Mouse (Mus musculus): Measurements from ENCODE around the gene Dscaml1.
"Not testable (repeated sequence)": the region's sequence is repeated elsewhere in the genome, so short reads cannot be mapped to it uniquely, and the experiment has no call there.

The Dscaml1 gene

DNA sequence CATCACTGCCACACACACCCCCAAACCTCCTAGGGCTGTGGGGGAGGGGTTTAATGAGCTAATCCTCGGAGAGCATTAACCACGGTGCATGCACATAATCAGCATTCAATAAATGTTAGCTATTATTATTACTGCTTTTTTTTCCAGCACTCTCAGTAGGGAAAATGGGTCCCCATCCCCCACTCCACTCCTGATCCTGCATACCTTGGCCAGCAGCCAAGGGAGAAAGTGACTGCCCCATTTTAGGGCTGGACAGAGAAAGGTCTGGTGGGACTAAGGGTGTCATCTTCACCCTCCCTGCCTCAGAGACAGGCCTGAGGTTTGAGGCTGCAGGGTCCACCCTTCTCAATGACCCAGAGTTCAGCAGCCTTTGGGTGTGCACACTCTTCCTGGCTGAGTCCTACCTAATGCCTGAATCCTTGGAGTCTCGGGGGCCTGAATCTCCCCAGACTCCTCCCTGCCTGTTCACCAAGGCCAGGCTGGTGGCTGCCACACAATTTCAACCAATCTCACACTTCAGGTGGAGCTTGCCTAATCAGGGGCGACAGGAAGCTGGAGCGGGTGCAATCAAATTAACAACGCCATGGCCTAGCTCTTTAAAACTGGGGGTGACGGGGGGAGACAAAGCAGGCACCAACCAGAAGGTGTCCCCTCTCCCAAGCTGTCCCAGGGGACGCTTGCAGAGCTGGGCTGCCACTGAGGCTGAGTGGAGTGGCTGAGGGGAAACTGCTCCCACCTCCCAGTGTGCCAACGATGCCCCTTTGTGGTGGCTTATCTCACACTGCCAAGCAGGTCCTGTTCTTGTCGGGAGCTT is 267.2 kb downstream of the Dscaml1 start:
- no peak for DNase-seq (ENCODE audit: low spot score)

DNA sequence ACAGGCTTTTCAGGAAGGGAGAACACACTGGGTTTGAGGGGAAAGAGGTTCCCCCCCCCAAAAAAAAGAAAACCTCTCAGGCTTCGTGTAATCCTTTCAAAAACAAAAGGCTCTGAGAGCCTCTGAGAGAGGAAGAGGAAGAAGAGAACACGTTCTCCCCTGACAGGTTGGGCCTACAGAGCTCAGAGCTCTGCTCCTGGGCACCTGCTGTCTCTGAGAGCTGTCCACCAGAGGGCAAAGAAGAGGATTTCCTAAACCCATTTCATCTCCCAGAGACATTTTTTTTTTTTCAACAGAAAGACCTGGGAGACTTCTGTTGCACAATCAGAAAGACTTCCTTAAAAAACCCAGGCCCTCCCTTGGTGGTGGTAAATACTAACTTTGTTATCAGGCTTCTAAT is 267.8 kb downstream of the Dscaml1 start:
- no peak for DNase-seq (ENCODE audit: low spot score)

DNA sequence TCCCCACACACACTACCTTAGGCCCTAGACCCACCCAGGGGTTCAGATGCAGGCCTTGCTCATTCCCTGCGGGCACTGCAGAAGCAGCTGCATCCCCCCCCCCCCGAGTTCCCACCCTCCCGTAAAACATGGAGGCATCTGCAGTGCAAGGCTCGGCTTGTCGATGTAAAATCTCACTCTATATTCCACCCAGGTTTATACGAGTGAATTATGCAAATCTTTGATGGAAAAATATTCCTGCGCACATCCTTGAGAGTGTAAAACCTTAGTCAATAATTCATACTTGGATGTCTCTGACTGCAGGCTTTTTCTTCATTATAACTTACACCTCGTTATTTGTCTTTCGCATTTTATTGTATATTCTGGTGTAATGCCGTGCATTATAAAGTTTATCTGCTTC is 272.7 kb downstream of the Dscaml1 start:
- DNase-seq (ENCODE audit: low spot score): no peak

DNA sequence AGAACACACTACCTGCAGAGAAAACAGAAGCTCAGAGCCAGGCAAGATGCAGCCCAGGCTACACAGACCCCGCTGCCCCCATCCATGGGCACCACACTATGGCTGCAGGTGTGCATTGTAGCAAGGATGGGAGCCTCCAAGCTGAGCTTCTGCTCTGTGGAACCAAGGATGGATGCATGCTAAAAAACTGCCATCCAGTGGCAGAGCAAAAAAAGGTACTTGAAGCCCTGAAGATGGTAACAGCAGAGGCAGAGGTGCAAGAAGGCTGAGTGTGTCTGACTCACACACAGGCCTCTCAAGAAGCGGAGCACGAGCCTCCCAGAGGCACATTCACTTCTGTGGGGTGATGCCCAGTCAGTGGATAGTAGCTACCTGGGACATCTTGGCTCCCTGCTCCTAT is 276.8 kb downstream of the Dscaml1 start:
- no peak for DNase-seq (ENCODE audit: low spot score)

DNA sequence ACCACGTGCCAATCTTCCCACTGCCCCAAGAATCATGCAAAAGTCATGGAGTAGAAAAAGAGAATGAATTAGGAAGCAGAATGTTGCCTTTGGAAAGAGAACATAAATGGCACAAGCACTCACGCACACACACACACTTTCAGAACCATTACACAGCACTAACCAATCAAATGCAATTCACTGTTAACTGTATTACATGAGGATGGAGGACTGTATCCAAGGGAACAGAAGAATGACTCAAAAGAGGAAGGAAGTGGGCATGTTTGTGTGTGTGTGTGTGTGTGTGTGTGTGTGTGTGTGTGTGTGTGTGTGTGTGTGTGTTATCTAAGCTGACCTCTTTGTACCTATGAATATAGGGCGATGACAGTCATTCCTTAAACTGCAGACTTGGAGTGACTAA is 278.0 kb downstream of the Dscaml1 start:
- no peak for DNase-seq (ENCODE audit: low spot score)

DNA sequence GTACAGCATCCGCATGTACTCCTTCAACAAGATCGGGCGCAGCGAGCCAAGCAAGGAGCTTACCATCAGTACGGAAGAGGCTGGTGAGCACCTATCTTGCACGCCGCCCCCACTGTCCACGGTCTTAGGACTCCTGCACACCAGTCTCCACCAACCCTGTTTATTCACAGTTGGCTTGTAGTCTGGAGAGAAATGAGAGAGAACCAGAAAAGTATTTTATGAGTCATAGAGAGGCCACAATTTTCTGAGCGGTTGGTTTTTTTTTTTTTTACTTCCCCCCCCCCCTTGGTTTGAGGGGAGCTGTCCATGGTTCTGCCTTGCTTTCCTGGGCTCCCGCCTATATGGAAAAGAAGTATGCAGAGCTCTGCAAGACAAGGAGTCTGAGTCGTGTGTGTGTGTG is 283.9 kb downstream of the Dscaml1 start:
- DNase-seq (ENCODE audit: low spot score): no peak

DNA sequence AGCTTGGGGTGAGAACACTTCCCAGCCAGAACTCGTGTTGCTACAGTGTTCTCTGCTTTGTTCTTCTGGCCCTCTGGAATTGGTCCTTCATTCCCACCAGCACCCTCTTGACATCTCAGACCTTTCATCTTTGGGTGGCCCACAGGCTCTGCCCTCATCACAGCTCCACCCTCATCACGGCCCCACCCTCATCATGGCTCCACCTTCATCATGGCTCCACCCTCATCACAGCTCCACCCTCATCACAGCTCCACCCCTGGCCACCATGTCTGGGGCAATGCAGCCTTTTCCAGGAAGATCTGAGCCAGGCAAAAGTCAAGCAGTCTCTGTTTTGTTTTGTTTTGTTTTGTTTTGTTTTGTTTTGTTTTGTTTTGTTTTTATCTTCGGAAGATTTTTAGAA is 289.0 kb downstream of the Dscaml1 start:
- no peak for DNase-seq (ENCODE audit: low spot score)

DNA sequence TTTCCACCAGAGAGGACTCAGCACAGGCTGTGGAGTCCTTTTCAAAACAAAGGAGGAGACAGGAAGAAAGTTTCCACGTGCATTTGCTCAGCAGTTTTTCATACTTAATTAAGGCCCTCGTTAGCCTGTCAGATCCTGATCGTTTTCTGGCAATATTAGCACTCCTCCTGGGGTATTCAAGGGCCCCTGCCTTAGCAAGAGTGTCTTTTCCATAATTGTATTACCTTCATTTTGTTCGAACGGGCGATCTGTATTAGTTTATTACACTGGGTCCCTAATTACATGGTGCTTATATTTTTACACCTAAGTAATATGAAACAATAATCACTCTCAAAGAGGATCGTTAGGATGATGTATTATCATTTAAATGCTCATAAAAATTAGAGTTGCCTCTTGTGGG is 293.6 kb downstream of the Dscaml1 start:
- DNase-seq (ENCODE audit: low spot score): no peak

DNA sequence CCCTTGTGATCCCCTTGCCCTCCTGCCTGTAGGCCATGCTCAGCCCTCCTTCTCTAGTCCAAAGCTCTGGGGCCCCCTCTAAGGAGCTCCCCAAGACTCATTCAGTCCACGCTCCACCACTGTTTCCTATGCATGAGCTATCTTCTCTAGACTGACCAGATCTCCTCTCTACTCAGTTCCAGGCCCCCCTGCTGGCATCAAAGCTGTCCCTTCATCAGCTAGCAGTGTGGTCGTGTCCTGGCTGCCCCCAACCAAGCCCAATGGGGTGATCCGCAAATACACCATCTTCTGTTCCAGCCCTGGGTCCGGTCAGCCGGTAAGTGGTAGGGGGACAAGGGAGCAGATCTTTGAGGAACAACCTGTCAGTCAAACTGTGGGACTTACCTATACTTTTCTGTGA is 305.4 kb downstream of the Dscaml1 start:
- no peak for DNase-seq (ENCODE audit: low spot score)

DNA sequence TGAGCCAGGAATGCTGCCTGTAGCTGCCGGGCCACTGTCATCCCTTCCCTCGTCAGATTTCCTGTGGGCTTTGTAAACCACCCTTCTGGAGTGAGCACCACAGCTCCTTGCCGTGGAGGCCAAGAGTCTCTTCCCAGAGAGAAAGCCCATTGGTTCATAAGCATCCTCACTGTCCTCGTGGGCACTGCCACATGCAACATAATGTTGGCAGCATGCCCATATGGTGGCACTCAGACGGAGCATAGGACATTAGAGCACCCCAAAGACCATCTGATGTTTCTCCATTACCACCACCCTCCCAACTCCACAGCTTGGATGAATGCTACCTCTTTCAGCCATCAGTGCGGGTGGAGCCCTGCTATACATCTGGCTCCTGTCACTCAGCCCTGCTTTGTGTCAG is 306.8 kb downstream of the Dscaml1 start:
- DNase-seq (ENCODE audit: low spot score): no peak

DNA sequence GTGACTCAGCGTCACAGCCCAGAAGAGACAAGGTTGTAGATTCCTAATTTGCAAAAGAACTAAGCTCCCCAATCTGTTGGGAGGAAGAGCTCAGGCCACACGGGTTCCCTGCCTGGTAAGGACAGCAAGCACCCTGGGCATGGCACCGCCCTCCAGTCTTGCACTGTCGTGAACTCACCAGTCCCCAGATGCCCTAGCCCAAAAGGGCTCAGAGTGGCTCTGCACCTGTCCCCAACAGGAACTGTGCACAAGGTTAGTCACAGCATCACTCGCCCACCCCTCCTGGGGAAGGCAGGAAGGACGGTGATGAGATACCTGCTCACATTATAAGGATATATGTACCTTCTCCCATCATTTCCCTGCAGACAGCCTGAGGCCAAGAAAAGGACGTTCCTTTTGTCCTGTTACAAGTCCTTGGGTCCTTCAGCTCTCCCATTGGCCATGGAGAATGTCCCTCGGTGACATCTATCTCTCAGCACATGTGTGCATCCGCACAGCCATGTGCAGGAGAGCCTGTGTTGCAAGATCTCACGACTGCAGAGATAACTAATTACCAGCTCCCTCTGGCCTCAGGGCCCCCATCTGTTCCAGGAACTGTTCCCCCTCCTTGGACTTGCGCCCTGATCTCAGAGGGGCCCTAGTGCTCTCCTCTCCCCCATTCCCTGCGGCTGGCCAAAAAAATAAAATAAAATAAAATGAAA is 312.7 kb downstream of the Dscaml1 start:
- no peak for DNase-seq (ENCODE audit: low spot score)

DNA sequence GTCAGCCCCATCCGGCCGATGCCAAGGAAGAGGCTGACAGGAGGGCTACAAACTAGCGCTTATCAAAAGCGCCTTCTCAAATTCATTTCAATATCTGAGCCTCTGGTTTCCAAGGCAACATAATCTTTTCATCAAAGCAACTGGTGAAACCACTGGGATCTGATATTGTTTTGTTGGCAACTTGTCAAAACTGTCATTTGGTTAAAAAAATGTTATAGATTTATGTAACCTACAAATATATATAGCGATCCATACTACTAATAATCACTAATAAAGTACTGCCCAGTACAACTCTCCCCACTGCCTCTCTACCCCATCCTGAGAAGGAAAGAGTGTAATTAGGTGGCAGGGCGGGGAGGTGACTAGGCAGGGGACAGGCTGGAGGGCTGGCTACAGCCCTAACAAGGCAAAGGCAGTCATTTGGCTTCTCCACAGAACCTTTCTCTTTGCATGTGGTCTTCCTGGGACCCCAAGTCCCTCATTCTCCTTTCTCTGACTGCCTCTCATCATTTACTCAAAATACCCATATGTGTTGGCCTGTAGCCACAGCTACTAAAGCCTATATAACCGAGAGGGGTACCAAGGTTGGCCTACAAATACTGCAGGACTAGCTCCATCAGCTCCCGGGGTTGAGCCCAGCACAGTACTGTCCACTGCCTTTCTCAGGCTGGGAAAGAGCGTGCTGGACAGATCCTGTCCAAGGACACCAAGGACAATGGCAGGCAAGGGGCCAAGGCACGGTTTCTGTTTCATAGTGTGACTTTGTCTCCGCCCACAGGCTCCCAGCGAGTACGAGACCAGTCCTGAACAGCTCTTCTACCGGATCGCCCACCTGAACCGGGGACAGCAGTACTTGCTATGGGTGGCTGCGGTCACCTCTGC is 313.5 kb downstream of the Dscaml1 start:
- DNase-seq (ENCODE audit: low spot score): peak; percentile 49

DNA sequence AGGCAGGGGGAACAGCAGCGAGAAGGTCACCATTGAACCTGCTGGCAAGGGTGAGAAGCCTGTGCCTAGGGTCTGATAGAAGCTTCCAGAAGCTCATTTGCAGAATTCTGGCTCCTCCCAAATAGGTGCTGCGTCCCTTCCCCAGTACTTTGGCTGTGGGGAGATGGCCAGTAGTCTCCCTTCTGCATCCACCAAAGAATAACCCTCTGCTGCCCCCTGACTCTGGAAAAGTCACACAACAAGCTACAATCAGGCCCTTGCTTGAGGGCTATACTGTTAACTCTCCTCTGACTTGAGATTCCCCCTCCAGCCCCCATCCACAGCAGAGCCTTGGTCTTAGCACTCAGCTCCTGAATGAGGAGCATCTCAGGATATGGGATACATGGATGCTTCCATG is 314.2 kb downstream of the Dscaml1 start:
- DNase-seq (ENCODE audit: low spot score): no peak

DNA sequence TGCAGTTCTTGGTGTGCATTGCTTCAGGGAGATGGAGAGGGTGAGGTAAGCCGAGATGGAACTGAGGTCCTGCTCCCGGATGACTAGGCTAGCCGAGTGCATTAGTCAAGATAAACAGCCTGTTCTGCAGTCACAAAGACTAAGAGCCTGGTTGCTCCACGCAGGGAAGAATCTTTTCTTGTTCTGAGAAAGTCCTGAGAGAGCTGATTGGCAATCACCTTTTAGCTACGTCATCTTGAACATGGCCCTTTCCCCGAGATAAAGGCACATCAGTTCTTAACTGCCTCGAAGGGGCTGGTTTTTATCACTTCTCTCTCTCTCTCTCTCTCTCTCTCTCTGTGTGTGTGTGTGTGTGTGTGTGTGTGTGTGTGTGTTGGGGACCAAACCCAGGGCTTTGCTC is 319.0 kb downstream of the Dscaml1 start:
- DNase-seq (ENCODE audit: low spot score): no peak

DNA sequence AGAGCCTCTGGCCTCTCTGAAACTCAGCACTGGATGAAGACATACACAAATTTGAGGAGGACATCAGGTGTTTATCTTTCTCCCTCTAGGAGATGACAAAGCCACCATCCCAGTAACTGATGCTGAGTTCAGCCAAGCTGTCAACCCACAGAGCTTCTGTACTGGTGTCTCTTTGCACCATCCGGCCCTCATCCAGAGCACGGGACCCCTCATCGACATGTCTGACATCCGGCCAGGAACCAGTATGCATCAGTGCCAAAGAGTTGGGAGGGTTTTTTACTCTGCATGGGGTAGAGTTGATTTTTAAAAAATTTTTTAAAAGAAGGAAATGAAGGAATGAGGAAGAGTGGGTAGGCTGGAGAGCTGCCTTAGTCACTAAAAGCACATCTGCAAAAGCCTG is 323.5 kb downstream of the Dscaml1 start:
- no peak for DNase-seq (ENCODE audit: low spot score)

DNA sequence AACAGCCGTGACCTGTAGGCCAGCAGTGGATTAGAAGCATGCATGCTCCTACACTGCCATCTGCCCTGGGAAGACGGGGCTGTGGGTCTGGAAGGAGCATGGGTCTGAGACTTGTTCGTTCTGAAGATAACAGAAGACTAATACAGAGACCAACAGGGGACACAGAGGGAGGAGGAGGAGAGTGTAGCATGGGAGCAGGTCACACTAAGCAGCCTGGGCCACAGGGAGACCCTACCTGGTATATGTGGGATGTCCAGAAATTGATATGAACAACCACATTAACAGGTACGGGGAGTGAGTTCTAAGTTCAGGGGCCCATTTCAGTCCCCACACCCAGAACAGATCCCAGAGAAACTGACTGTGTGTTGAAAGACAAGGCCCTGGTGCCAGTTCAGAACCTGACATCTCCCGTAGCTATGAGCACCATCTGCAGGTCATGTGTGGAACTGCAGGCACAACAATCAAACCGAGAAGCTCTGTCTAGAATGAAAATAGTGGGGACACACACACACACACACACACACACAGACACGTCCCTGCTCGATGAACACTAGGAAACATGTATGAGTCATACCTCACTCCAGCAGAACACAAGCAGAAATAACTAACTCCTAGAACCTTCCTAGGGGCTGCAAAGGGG is 328.1 kb downstream of the Dscaml1 start:
- peak; percentile 74 for DNase-seq (ENCODE audit: low spot score)

DNA sequence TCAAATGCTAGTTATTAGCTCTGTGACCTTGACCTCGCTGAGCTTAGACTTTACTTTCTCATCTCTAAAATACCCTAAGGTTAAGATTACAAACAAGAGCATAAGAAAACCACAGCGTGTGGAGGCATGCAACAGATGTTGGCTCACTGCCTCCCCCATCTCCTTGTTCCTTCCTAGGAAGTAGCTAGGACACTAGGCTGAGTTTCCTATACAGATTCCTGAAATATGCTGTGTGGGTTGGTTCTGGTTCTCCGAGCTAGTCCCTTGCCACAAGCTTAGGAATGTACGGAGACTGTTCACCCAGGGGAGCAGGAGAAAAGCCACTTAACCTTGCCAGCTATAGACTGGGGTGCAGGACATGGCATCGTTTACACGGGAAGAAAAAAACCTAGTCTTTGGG is 339.8 kb downstream of the Dscaml1 start:
- no peak for DNase-seq (ENCODE audit: low spot score)

DNA sequence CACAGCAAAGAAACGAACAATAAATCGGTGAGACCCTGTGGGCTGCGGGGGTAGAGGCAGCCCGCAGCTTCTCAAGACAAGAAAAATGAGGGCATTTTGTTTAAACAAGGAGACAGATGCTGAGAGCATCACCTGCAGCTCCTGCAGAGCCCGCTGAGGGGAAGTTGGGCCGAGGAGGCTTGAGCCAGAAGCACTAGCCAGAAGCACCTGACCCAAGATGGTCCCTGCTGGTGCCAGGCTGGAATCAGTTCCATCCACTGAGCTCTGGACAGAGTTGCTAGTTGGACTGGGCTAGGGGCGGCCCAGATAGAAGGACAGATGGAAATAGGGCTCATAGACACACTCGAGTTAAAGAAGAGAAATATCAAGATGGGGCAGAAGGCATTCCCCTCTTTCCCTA is 340.7 kb downstream of the Dscaml1 start:
- DNase-seq (ENCODE audit: low spot score): no peak

DNA sequence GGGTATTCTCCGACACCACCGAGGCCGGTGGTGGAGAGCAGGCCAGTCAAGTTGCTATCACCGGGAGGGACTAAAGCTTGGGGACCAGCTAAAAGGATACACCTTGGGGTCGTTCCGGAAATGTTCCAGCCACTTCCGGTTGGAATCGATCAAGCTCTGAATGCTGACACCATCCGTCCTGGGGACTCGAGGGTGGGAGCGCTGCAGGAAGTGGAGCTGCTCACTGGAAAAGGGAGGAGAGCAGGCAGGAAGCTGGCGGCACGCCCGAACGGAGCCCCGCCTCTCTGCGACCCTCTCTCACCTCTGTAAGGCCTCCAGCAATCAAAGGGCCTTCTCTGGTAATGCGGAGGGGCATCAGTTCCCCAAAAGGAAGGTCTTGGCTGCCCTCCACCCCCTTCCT is 342.0 kb downstream of the Dscaml1 start:
- no peak for DNase-seq (ENCODE audit: low spot score)

DNA sequence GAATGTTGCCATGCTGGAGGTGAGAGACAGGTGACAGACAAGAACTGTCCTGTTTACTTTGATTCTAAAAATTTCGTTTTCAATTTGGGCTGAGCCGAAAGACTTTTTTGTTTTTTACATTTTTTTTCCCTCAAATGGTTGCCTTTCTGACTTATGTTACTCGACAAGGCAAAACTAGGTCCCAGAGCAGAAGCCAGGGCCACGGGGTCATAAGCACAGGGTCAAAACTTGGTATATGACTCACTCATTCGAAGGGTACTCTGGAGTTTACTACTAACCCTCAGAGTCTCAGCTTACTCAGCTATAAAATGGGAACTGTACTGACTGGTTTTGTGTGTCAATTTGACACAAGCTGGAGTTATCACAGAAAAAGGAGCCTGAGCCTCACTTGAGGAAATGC is 343.2 kb downstream of the Dscaml1 start:
- no peak for DNase-seq (ENCODE audit: low spot score)

DNA sequence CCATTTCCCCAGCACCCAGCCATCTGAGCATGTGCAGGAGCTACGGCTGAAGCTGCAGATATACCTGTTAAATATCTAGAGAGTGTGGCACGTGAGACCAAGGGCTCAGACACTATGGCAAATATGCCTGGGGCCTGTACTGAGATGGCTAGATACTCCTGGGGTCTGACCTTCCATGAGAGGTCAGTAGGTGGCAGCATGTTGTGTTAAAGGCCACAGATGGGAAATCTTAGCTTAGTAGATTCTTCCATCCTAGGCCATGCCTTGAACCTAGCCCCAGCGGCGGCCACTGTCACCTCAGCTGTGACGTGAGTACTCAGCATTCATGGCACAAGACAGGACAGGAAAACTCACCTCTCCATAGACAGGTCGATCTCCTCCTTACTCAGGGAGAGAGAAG is 347.7 kb downstream of the Dscaml1 start:
- DNase-seq (ENCODE audit: low spot score): no peak

DNA sequence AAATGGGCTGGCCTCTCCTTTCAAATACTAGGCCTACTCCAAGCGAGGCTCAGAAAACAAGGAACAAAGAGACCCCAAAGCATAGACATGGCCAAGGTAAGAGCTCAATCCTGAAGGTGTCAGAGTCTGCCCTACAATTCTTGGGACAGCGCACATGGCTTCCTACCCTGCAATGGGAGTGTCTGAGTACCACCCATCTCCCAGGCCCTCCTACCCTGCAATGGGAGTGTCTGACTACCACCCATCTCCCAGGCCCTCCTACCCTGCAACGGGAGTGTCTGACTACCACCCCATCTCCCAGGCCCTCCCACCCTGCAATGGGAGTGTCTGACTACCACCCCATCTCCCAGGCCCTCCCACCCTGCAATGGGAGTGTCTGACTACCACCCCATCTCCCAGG is 349.7 kb downstream of the Dscaml1 start:
- not testable (repeated sequence) for DNase-seq (ENCODE audit: low spot score)

All from urinary bladder, postnatal 14 days (tissue).